Mouse (Mus musculus): ENCODE measurements around the gene Spc25. TPM values are rescaled to one million over a fixed set of nuclear protein-coding genes. Genes with fewer than 3 reads are reported as not detected.

Gene Spc25
- polyA plus RNA-seq, 1 experiment: 6.3 TPM

- no peaks in the 10 kb centered on the region for H3K36me3 ChIP-seq (ENCODE audit: control insufficient read depth)
- no peaks in the 10 kb centered on the region for H3K4me1 ChIP-seq (ENCODE audit: control insufficient read depth)
- H3K4me3 ChIP-seq (replicated peaks): no peak overlapping the region
- no peaks in the 10 kb centered on the region for H3K27me3 ChIP-seq (ENCODE audit: control insufficient read depth)
- H3K9me3 ChIP-seq (ENCODE audit: control insufficient read depth, low read length): no peaks in the 10 kb centered on the region
- TF ChIP-seq TAL1 (IDR thresholded peaks at IDR 0.05; ENCODE audit: low read length): no peak
- no peak for TF ChIP-seq GATA1 (IDR thresholded peaks at IDR 0.05; ENCODE audit: low read length)
These were observed 50.1 kb downstream of the Spc25 start for GRCm38 (mm10) chr2:69155861-69156260.

- Histone ChIP-seq H3K4me3 (replicated peaks) (no peak overlapping the region), H3K4me1 (ENCODE audit: control insufficient read depth) (no peaks in the 10 kb centered on the region), H3K27me3 (ENCODE audit: control insufficient read depth) (no peaks in the 10 kb centered on the region), H3K36me3 (ENCODE audit: control insufficient read depth) (no peaks in the 10 kb centered on the region), H3K9me3 (ENCODE audit: control insufficient read depth, low read length) (no peaks in the 10 kb centered on the region)
- no peak for TF ChIP-seq TAL1 (IDR thresholded peaks at IDR 0.05; ENCODE audit: low read length)
- TF ChIP-seq GATA1 (IDR thresholded peaks at IDR 0.05; ENCODE audit: low read length): no peak
These were observed 55.2 kb downstream of the Spc25 start for GRCm38 (mm10) chr2:69150841-69151240.

- Histone ChIP-seq H3K4me3 (replicated peaks) (no peak overlapping the region), H3K36me3 (ENCODE audit: control insufficient read depth) (no peaks in the 10 kb centered on the region), H3K9me3 (ENCODE audit: control insufficient read depth, low read length) (no peaks in the 10 kb centered on the region), H3K27me3 (ENCODE audit: control insufficient read depth) (no peaks in the 10 kb centered on the region), H3K4me1 (ENCODE audit: control insufficient read depth) (no peaks in the 10 kb centered on the region)
- no peak for TF ChIP-seq GATA1 (IDR thresholded peaks at IDR 0.05; ENCODE audit: low read length)
- no peak for TF ChIP-seq TAL1 (IDR thresholded peaks at IDR 0.05; ENCODE audit: low read length)
These were observed 56.8 kb downstream of the Spc25 start for GRCm38 (mm10) chr2:69149154-69149553.

GRCm38 (mm10) chr2:69148691-69149090 lies 57.3 kb downstream of the Spc25 start:
- no peaks in the 10 kb centered on the region for H3K4me1 ChIP-seq (ENCODE audit: control insufficient read depth)
- H3K9me3 ChIP-seq (ENCODE audit: control insufficient read depth, low read length): no peaks in the 10 kb centered on the region
- no peaks in the 10 kb centered on the region for H3K27me3 ChIP-seq (ENCODE audit: control insufficient read depth)
- H3K4me3 ChIP-seq (replicated peaks): no peak overlapping the region
- TF ChIP-seq GATA1 (IDR thresholded peaks at IDR 0.05; ENCODE audit: low read length): no peak
- TF ChIP-seq TAL1 (IDR thresholded peaks at IDR 0.05; ENCODE audit: low read length): no peak
- H3K36me3 ChIP-seq (ENCODE audit: control insufficient read depth): no peaks in the 10 kb centered on the region

Other genes starting within 250 kb of the Spc25 start
- not detected in 2 replicates for gene Nostrin, start 70.4 kb downstream of the Spc25 start, polyA plus RNA-seq (2012)
- not detected in 2 replicates for gene G6pc2, start 4.9 kb upstream of the Spc25 start, polyA plus RNA-seq (2012)
- not detected in 2 replicates for gene Abcb11, start 136.4 kb upstream of the Spc25 start, polyA plus RNA-seq (2012)
- not detected in 2 replicates for gene Dhrs9, start 174.3 kb upstream of the Spc25 start, polyA plus RNA-seq (2012)

All from erythroblast, embryonic 14.5 days (primary cell).